Mouse (Mus musculus) liver, embryonic 14.5 days (tissue): Measurements from ENCODE around the gene Il12rb1.

Experiments used
- CTCF ChIP-seq: IDR thresholded peaks from 2 replicates; pipeline ENCODE4 v1.5.1; 2016; ENCODE audit warnings: antibody characterized with exemption, low read depth, control low read depth
- EP300 ChIP-seq: IDR thresholded peaks from 2 replicates; pipeline ENCODE4 v1.6.1; 2016; ENCODE audit warnings: antibody characterized with exemption, low read depth

- TF ChIP-seq CTCF: 0 out of 2 replicates have a peak, but pooled peaks have one; percentile 6
- TF ChIP-seq EP300: no peak
Observed at GRCm38 (mm10) chr8:70774740-70775139, 33.5 kb upstream of the Il12rb1 start.
